Mouse (Mus musculus): ENCODE measurements around the gene Gbgt1. TPM values are rescaled to one million over a fixed set of nuclear protein-coding genes. Genes with fewer than 3 reads are reported as not detected.

Gene Gbgt1
- polyA plus RNA-seq, 1 experiment from 2014 or later: 0.56 TPM

DNA sequence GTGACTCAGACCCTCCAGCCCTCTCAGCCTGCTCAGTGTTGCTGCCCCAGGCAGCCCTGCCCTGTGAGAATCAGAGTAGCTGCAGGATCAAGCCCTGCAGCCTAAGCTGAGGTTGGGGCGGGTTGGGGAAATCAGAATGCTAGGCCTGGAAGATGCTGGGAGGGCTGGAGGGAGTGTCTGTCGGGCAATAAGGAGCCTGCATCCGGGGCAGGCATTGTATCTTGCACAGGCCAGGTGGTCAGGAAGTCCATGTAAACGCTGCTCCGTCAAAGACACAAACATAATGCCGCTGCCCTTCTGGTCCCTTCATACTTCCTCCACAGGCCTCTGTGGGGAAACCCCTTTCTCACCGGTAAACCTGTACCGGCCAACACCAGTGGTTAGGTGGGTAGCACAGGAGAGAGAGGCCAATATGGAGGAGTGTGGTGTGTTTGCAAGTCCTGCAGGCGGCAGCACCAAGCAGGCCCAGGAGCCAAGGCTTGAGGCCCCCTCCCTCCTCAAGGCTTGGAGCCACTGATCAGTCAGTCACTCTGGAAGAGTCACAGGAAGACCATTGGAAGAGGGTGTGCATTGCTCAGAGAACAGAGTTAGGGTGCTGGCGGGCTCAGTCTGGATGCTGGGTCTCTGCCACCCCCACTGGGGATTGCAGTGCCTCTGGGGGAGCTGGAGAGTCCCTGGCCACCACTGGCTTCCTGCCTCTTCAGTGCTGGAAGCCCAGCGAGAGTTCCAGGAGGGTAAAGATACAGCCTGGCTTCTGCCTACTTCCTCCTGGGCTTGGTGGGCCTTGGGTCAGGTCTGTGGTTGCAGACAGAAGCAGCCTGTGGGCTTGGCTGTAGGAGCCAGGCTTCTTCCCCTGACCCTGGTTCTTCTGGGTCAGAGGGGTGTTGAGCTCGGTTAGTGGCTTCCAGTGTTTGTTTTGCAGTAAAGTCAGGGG is 29.5 kb downstream of the Gbgt1 start:
- Histone ChIP-seq H3K9me3 (ENCODE audit: low read length) (no peaks in the 10 kb centered on the region), H3K27me3 (ENCODE audit: insufficient read depth, low read length) (no peaks in the 10 kb centered on the region), H3K4me3 (ENCODE audit: low read depth, low read length) (no peak overlapping the region), H3K36me3 (replicated peaks; ENCODE audit: insufficient read depth, low read length) (no peaks in the 10 kb centered on the region), H3K4me2 (ENCODE audit: low read depth, low read length) (0 out of 2 replicates have a peak overlapping the region, but pooled peaks have one; percentile 3), H3K27ac (ENCODE audit: low read depth) (peak overlapping the region; percentile 64), H3K9ac (replicated peaks) (no peak overlapping the region), H3K4me1 (ENCODE audit: insufficient read depth) (peaks cover 15% of the 10 kb centered on the region)
- WGBS (ENCODE audit: insufficient replicate concordance): 28% methylated on average over 12 of the region's 12 CpGs
- peak; percentile 57 for TF ChIP-seq CTCF (IDR thresholded peaks at IDR 0.05; ENCODE audit: low read depth)
- TF ChIP-seq EP300 (IDR thresholded peaks at IDR 0.05; ENCODE audit: low read depth): no peak
- ATAC-seq (peak; percentile 20), DNase-seq (no peak)

DNA sequence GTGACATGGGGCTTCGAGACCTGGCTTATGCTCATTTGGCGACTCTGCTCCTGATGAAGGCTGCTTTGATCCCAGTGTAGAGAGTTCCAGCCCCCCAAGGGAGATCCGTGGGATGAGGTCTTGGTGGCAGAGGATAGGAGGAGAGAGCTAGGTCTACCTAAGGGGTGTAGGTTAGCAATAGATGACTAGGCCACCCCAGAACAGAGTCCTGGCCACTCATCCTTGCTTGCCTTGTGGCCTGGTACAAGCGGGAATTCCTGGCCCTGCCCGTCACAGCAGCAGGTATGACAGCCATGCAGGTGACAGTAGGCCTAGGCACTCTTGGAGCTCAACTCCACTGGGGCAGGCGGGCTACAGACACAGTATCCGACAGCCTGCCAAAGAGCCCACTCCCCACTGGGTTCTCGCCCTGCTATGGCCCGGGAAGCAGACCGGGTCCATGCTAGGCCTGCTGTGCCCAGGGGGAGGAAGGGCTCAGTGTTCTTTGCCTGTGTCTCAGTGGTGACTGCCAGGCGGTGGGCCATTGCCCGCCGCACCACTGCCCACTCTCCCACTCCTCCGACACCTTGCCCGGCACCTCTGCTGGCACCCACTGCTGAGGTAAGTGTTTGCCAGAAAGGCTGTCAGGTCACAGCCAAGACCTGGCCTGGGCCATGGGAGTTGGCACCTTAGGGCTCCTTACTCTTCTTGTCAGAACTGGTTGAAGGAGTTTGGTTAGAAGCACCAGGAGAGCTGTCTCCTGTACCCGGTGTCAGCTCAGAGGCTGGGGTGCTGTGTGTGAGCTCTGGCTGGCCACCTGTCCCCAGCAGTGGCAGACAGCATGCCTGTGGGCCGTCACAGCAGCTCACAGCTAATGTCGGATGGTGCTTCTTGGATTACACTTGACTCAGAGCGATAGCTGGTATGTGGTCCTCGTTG is 31.0 kb downstream of the Gbgt1 start:
- no peaks in the 10 kb centered on the region for H3K27me3 ChIP-seq (ENCODE audit: insufficient read depth, low read length)
- no peaks in the 10 kb centered on the region for H3K9me3 ChIP-seq (ENCODE audit: low read length)
- H3K4me2 ChIP-seq (ENCODE audit: low read depth, low read length): no peak overlapping the region
- H3K4me3 ChIP-seq (ENCODE audit: low read depth, low read length): no peak overlapping the region
- no peak overlapping the region for H3K27ac ChIP-seq (ENCODE audit: low read depth)
- no peak for DNase-seq
- no peak for TF ChIP-seq CTCF (IDR thresholded peaks at IDR 0.05; ENCODE audit: low read depth)
- TF ChIP-seq EP300 (IDR thresholded peaks at IDR 0.05; ENCODE audit: low read depth): no peak
- H3K9ac ChIP-seq (replicated peaks): no peak overlapping the region
- 84% methylated on average over 20 of the region's 20 CpGs for WGBS (ENCODE audit: insufficient replicate concordance)
- no peaks in the 10 kb centered on the region for H3K36me3 ChIP-seq (replicated peaks; ENCODE audit: insufficient read depth, low read length)
- no peak for ATAC-seq
- H3K4me1 ChIP-seq (ENCODE audit: insufficient read depth): peaks cover 19% of the 10 kb centered on the region

DNA sequence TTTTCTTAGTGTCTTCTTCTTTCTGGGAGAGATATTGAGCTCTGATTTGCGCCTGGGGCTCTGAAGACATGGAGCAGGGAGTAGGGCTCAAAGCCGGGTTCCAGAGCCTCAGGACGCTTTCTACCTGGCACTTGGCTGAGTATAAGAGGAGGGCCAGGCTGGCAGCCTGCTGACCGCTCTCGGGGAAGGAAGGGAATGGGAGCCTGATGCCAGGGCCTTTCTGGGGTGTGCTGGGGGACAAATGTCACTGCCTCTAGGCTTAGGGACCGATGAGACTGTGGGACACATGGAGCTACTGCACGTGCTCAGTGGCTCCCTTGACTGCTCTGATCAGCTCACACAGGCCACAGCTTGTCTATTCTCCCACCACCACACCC is 31.7 kb downstream of the Gbgt1 start:
- H3K9me3 ChIP-seq (ENCODE audit: low read length): no peaks in the 10 kb centered on the region
- no peak overlapping the region for H3K27ac ChIP-seq (ENCODE audit: low read depth)
- TF ChIP-seq CTCF (IDR thresholded peaks at IDR 0.05; ENCODE audit: low read depth) (no peak), EP300 (IDR thresholded peaks at IDR 0.05; ENCODE audit: low read depth) (no peak)
- H3K4me2 ChIP-seq (ENCODE audit: low read depth, low read length): no peak overlapping the region
- DNase-seq (no peak), ATAC-seq (no peak)
- H3K4me1 ChIP-seq (ENCODE audit: insufficient read depth): peaks cover 23% of the 10 kb centered on the region
- 79% methylated on average over 7 of the region's 7 CpGs for WGBS (ENCODE audit: insufficient replicate concordance)
- H3K27me3 ChIP-seq (ENCODE audit: insufficient read depth, low read length): no peaks in the 10 kb centered on the region
- no peak overlapping the region for H3K4me3 ChIP-seq (ENCODE audit: low read depth, low read length)
- no peak overlapping the region for H3K9ac ChIP-seq (replicated peaks)
- no peaks in the 10 kb centered on the region for H3K36me3 ChIP-seq (replicated peaks; ENCODE audit: insufficient read depth, low read length)

DNA sequence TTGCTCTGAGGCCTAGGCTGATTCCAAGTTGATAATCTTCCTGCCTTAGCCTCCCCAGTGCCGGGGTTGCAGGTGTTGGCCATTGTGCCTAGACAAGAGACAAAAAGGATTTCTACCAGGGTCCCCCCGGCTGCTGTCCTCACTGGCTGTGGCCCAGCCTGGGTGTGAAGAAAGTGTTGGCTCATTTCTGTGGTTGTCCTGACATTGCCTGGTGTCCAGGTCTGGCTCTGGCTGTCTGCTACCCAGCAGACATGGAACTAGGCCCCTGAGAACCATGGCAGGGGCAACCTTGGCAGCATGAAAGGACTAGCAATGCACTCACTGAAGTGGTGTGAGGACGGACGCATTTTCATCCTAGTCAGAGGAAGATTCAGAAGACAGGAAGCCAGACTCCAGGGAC is 33.2 kb downstream of the Gbgt1 start:
- no peak overlapping the region for H3K4me2 ChIP-seq (ENCODE audit: low read depth, low read length)
- no peak for ATAC-seq
- WGBS (ENCODE audit: insufficient replicate concordance): 77% methylated on average over 4 of the region's 4 CpGs
- H3K9ac ChIP-seq (replicated peaks): no peak overlapping the region
- no peak overlapping the region for H3K27ac ChIP-seq (ENCODE audit: low read depth)
- H3K36me3 ChIP-seq (replicated peaks; ENCODE audit: insufficient read depth, low read length): no peaks in the 10 kb centered on the region
- no peak overlapping the region for H3K4me3 ChIP-seq (ENCODE audit: low read depth, low read length)
- TF ChIP-seq EP300 (IDR thresholded peaks at IDR 0.05; ENCODE audit: low read depth) (no peak), CTCF (IDR thresholded peaks at IDR 0.05; ENCODE audit: low read depth) (no peak)
- peaks cover 28% of the 10 kb centered on the region for H3K4me1 ChIP-seq (ENCODE audit: insufficient read depth)
- 0 out of 2 replicates have a peak, but pooled peaks cover under 1% of the 10 kb centered on the region for H3K27me3 ChIP-seq (ENCODE audit: insufficient read depth, low read length)
- no peaks in the 10 kb centered on the region for H3K9me3 ChIP-seq (ENCODE audit: low read length)
- no peak for DNase-seq

DNA sequence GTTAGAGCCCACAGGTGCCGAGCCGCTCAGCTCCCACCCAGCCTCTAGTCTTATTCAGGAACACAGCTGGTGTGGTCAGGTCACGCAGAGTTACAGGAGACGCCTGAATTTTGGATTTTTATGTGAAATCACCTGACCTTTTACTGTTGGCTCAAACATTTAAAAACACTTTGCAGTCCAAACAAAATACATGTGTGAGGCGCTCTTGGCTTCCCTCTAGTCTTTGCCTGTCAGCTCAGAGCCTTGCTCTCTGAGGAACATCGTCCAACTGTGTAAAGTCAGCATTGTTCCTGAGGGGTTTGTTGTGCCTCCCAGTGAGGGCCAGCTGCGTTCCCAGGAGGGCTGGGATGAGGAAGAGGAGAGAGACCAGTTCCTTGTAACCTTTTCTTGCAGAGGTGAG is 33.6 kb downstream of the Gbgt1 start:
- Histone ChIP-seq H3K36me3 (replicated peaks; ENCODE audit: insufficient read depth, low read length) (no peaks in the 10 kb centered on the region), H3K27ac (ENCODE audit: low read depth) (no peak overlapping the region), H3K27me3 (ENCODE audit: insufficient read depth, low read length) (0 out of 2 replicates have a peak, but pooled peaks cover 4% of the 10 kb centered on the region), H3K4me2 (ENCODE audit: low read depth, low read length) (no peak overlapping the region), H3K4me1 (ENCODE audit: insufficient read depth) (peaks cover 28% of the 10 kb centered on the region), H3K9ac (replicated peaks) (no peak overlapping the region), H3K9me3 (ENCODE audit: low read length) (no peaks in the 10 kb centered on the region), H3K4me3 (ENCODE audit: low read depth, low read length) (no peak overlapping the region)
- no peak for DNase-seq
- no peak for ATAC-seq
- TF ChIP-seq EP300 (IDR thresholded peaks at IDR 0.05; ENCODE audit: low read depth): no peak
- TF ChIP-seq CTCF (IDR thresholded peaks at IDR 0.05; ENCODE audit: low read depth): no peak
- 71% methylated on average over 7 of the region's 7 CpGs for WGBS (ENCODE audit: insufficient replicate concordance)

Data from liver, postnatal 0 days (tissue).